Mouse (Mus musculus) neural tube, embryonic 15.5 days (tissue): Measurements from ENCODE around the gene Ung. TPM values are rescaled to one million over a fixed set of nuclear protein-coding genes. Genes with fewer than 3 reads are reported as not detected.

ENCODE experiments used
- ATAC-seq: fragments of 200-750 bp; cut with Nextera tagmentation; 2 replicates; pipeline ENCODE4 v1.8.0; 2017; ENCODE audit warnings: mild to moderate bottlenecking, moderate TSS enrichment, moderate library complexity; ENCODE audit not compliant: low FRiP score
- H3K27ac ChIP-seq: fragments of 300-500 bp; sonication (generic); replicated peaks from 2 replicates; pipeline ENCODE4 v1.5.1; 2015; ENCODE audit warnings: mild to moderate bottlenecking, inconsistent platforms
- H3K27me3 ChIP-seq: fragments of 300-500 bp; sonication (generic); replicated peaks from 2 replicates; pipeline ENCODE4 v1.6.1; 2015; ENCODE audit warnings: inconsistent platforms
- H3K36me3 ChIP-seq: fragments of 300-500 bp; sonication (generic); 2 replicates; pipeline ENCODE4 v1.6.1; 2015; ENCODE audit warnings: inconsistent platforms
- H3K4me1 ChIP-seq: fragments of 300-500 bp; sonication (generic); 2 replicates; pipeline ENCODE4 v1.6.1; 2015; ENCODE audit warnings: inconsistent platforms
- H3K4me2 ChIP-seq: fragments of 300-500 bp; sonication (generic); 2 replicates; pipeline ENCODE4 v1.6.1; 2015; ENCODE audit warnings: inconsistent platforms, mild to moderate bottlenecking, moderate library complexity
- H3K4me3 ChIP-seq: fragments of 300-500 bp; sonication (generic); replicated peaks from 2 replicates; pipeline ENCODE4 v1.5.1; 2015; ENCODE audit warnings: mild to moderate bottlenecking, inconsistent platforms
- H3K9ac ChIP-seq: fragments of 300-500 bp; sonication (generic); replicated peaks from 2 replicates; pipeline ENCODE4 v1.6.1; 2015; ENCODE audit warnings: mild to moderate bottlenecking, inconsistent platforms
- H3K9me3 ChIP-seq: fragments of 300-500 bp; sonication (generic); replicated peaks from 2 replicates; pipeline ENCODE4 v1.6.1; 2016; ENCODE audit warnings: inconsistent platforms
- WGBS: fragments of 180-500 bp; shearing (Covaris S2); methylation state at CpG from one replicate; pipeline ENCODE4 v1.1.7; 2015; ENCODE audit warnings: mixed read lengths; 5-methylcytosine and 5-hydroxymethylcytosine counted together
- polyA plus RNA-seq: library from polyadenylated mRNA; unstranded; fragments of >200 nt; fragmentation: Nextera tagmentation; extraction: Ambion mirVana; gene quantifications from 2 replicates; pipeline ENCODE4 v1.2.1, GENCODE M21; 2015

Ung gene
- polyA plus RNA-seq = 9.2 and 20.7 TPM in 2 replicates

DNA sequence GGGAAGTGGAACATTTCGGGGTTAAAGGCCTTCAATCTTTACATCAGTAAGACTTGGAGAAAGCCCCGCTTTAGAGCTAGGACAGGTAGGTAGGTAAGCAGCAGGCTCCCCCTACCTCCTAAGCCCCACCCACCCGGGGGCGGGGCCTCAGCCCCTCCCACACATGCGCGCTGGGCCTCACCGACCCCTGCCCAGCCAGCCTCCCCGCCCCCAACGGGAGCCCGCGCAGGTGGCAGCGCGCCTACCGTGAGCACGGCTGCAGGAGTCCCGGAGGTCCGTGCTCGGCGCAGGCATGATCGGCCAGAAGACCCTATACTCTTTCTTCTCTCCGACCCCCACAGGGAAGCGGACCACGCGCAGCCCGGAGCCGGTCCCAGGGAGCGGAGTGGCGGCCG lies at the start of gene Ung:
Ung (plus strand) TSS at position 176 of the 395 bp plus-strand sequence.
- Histone ChIP-seq H3K4me2 (peak within 1 kb of the TSS; percentile 99), H3K9me3 (no peaks in the 10 kb centered on the region), H3K4me3 (peak within 1 kb of the TSS; percentile 96), H3K4me1 (peaks cover 29% of the 10 kb centered on the region), H3K27me3 (no peaks in the 10 kb centered on the region; the same call in 1 of the 2 replicates), H3K9ac (peak within 1 kb of the TSS; percentile 58), H3K27ac (peak within 1 kb of the TSS; percentile 65), H3K36me3 (0 out of 2 replicates have a peak, but pooled peaks cover 2% of the 10 kb centered on the region)
- WGBS = 1% methylated on average over 26 of the region's 29 CpGs
- ATAC-seq = peak; percentile 77

DNA sequence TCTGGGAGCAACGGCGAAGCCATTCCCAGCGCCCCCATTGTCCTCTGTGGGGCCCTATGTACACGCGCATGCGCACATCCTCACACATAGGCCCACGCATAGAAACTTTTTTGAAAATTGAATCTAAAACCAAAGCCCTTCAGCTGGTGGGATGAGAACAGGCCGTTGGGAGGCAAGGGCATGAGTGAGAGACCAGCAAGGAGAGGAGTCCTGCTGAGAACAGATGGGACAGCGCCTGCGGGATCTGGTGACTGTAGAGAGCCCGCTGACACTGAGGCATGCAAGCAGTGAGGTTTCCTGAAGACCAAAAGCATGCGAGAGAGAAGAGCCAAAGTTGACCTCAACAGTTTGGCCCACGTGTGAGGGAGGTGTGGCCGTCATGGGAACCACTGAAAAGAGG lies 44.7 kb upstream of the Ung start:
- no peaks in the 10 kb centered on the region for H3K9me3 ChIP-seq
- no peak overlapping the region for H3K4me2 ChIP-seq
- H3K36me3 ChIP-seq = no peaks in the 10 kb centered on the region
- ATAC-seq = no peak
- H3K4me1 ChIP-seq = peaks cover 16% of the 10 kb centered on the region
- no peak overlapping the region for H3K9ac ChIP-seq
- WGBS = 82% methylated on average over 14 of the region's 14 CpGs
- H3K27ac ChIP-seq = no peak overlapping the region
- no peak overlapping the region for H3K4me3 ChIP-seq
- no peaks in the 10 kb centered on the region for H3K27me3 ChIP-seq

DNA sequence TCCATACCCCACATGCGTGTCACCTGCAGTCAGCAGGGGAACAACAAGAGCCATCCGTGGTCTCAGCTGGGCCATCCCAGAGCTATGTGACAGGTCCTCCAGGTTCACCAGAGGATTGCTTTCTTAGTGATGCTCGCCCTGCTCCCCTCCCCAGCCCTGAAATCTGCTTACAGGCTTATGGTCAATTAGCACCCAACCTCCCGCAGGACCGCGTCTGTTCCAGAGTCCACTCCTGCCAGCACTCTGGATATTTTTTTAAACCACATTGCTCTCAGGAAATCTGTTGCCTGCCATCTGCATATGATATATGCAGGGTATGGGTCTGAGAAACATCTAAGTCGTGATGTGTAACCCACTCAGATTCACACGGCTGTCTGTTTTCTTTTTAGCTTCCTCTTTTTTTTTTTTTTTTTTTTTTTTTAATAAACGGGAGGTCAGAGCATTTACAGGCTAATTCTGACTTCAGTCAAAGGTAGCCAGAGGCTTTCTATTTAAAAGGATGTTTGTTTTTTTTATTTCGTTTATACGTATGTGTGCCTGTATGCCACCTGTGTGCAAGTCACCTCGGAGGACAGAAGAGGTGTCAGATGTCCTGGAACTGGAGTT lies 42.2 kb upstream of the Ung start:
- WGBS = 77% methylated on average over 12 of the region's 12 CpGs
- ATAC-seq = no peak
- H3K27ac ChIP-seq = no peak overlapping the region
- no peaks in the 10 kb centered on the region for H3K27me3 ChIP-seq
- no peak overlapping the region for H3K9ac ChIP-seq
- H3K4me3 ChIP-seq = no peak overlapping the region
- no peak overlapping the region for H3K4me2 ChIP-seq
- peaks cover 21% of the 10 kb centered on the region for H3K4me1 ChIP-seq
- H3K36me3 ChIP-seq = no peaks in the 10 kb centered on the region
- H3K9me3 ChIP-seq = no peaks in the 10 kb centered on the region

DNA sequence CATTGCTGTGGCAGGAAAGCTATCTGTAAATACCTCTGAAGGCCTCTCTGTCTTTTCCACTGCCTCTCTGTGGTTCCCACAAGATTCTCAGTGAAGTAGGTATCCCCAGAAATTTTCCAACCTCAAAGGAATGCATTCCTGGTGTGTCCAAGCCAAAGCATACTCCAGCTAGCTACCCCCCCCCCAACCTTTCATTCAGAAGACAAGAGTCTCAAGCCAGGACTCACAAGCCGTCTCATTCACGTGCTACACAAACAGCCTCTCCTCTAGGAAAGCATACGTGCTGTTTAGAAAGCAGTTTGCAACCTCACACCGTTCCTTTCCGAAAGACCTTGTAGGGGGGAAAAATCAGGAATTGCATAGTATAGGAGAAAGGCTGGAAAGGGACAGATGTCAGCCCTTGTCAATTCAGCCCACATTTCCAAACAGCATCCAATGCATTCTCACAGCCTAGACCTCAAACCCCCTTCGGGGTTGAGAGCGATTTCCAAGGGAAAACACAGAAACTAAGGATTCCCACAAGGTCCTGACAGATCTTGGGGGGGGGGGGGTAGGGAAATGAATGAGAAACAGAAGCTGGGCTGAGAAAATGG lies 39.7 kb upstream of the Ung start:
- peak; percentile 22; the same call in 1 of the 2 replicates for ATAC-seq
- 8% methylated on average over 7 of the region's 7 CpGs for WGBS
- H3K4me3 ChIP-seq = peak overlapping the region; percentile 72

DNA sequence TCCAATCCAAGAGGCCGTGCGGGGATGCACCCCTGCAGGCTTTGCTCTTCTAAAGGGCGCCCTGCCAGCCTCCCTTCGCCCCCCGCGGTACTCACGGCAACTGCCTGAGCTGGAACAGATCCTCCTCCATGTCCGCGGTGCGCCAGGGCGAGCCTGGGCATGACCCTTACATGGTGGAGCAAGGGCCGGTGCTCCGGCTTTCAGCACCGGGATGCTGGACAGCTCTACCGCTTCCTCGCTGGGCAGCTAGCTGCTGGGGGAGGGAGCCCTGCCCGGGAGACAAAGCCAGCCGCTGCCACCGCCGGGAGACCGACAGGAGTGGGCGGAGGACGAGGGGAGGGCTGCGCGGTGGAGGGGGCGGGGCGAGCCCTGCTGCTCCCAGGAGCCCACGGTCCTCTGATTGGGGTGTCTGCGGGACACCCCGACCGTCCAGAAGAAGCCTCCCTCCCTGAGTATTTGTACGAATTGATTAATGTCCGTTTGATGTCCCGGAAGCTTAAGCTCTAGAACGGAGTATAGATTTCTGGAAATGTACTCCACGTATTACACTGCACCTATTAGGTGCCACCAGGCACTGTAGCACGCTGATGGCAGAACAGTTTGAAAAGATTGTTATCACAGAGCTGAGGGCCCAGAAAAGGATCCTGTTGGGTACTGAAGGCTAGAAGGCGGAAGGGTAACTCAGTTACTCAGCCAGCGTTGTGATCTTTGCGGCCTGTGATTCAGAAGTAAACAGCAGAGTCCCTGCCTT lies 39.0 kb upstream of the Ung start, which contains the start of gene Svop:
Svop (minus strand) TSS at position 514 of the 751 bp plus-strand sequence.
- 2% methylated on average over 39 of the region's 40 CpGs for WGBS
- peak within 1 kb of the TSS; percentile 61 for H3K4me2 ChIP-seq
- peak within 1 kb of the TSS; percentile 93 for H3K27ac ChIP-seq
- H3K9me3 ChIP-seq = no peaks in the 10 kb centered on the region
- H3K4me1 ChIP-seq = peaks cover 21% of the 10 kb centered on the region
- no peaks in the 10 kb centered on the region; the same call in none of the 2 replicates for H3K27me3 ChIP-seq
- H3K9ac ChIP-seq = peak within 1 kb of the TSS; percentile 83
- peak within 1 kb of the TSS; percentile 72 for H3K4me3 ChIP-seq
- ATAC-seq = peak; percentile 86
- H3K36me3 ChIP-seq = no peaks in the 10 kb centered on the region

More for the DNA sequence above, 39.7 kb upstream of the Ung start:
- H3K27me3 ChIP-seq = no peaks in the 10 kb centered on the region; the same call in none of the 2 replicates
- H3K9ac ChIP-seq = peak overlapping the region; percentile 83
- H3K9me3 ChIP-seq = no peaks in the 10 kb centered on the region
- peak overlapping the region; percentile 93 for H3K27ac ChIP-seq
- H3K36me3 ChIP-seq = no peaks in the 10 kb centered on the region
- peaks cover 21% of the 10 kb centered on the region for H3K4me1 ChIP-seq
- peak overlapping the region; percentile 61 for H3K4me2 ChIP-seq

DNA sequence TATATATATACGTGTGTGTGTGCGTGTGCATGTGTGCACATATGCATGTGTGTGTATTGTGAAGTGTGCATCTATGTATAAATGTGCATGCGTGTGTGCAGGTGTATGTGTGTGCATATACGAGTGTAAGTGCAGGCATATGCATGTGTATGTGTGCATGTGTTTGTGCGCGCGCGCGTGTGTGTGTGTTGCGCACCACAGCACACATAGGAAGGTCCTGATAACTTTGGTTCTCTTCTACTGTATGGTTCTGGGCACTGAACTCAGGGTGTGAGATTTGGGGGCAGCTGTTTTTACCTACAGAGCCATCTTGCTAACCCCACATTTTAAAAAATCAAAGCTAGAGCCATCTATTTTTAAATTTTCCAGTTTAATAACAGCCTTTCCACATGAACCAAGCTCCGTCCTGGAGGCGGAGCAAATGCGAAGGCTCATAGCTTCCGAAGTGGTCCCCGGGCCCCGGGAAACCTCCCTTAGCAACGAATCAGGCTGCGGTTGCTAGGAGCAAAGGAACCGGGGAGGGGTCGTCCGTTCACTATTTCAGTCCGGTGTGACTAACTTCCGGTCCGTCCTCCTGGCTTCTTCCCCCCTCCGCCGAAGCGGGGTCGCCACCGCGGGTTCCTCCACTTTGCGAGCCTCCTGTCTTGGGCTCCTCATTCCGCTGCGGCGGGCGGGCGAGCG lies 30.3 kb upstream of the Ung start:
- ATAC-seq = peak; percentile 90

DNA sequence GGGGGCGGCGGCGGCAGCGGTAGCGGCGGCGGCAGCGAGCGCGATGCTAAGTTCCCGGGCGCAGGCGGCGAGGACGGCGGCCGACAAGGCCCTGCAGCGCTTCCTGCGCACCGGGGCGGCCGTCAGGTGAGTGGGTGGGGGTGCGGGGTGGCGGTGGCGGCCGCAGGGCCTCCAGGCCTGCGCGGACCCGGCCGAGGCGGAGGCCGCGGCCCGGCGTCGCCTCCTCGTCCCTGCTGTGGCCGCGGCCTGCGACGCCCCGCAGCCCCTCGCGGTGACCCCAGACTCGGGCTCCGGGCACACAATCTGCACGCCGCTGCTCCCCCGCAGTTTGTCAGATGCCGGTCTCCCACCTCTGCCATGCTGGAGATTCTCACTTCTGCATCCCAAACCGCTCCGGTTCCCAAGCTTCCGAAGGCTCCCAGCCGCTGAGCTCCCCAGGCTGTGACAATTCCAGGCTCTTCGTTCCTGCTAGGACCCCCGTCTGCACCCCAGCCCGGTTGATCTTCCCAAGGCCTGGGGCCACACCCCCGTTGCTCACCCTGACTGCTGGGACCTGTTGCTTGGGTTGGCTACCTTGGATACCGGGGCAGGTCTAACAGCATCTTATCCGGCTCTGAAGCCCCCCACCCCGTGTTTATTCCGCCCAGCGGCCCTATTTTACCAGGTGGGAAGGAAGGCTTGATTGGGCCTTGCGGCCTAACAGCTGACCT lies 29.6 kb upstream of the Ung start:
- ATAC-seq = peak; percentile 58
- peak overlapping the region; percentile 83 for H3K27ac ChIP-seq
- peaks cover 18% of the 10 kb centered on the region for H3K36me3 ChIP-seq
- peak overlapping the region; percentile 61 for H3K4me3 ChIP-seq
- H3K9me3 ChIP-seq = no peaks in the 10 kb centered on the region
- 3% methylated on average over 38 of the region's 64 CpGs for WGBS
- peak overlapping the region; percentile 97 for H3K4me2 ChIP-seq
- peaks cover 32% of the 10 kb centered on the region for H3K4me1 ChIP-seq
- H3K9ac ChIP-seq = peak overlapping the region; percentile 81
- H3K27me3 ChIP-seq = 0 out of 2 replicates have a peak, but pooled peaks cover 4% of the 10 kb centered on the region

More for the DNA sequence above, 30.3 kb upstream of the Ung start:
- peaks cover 4% of the 10 kb centered on the region; the same call in 1 of the 2 replicates for H3K27me3 ChIP-seq
- no peaks in the 10 kb centered on the region for H3K9me3 ChIP-seq
- peak overlapping the region; percentile 81 for H3K9ac ChIP-seq
- peaks cover 32% of the 10 kb centered on the region for H3K4me1 ChIP-seq
- H3K4me3 ChIP-seq = peak overlapping the region; percentile 61
- H3K4me2 ChIP-seq = peak overlapping the region; percentile 97
- peaks cover 11% of the 10 kb centered on the region for H3K36me3 ChIP-seq
- H3K27ac ChIP-seq = peak overlapping the region; percentile 83
- WGBS = 7% methylated on average over 37 of the region's 37 CpGs

DNA sequence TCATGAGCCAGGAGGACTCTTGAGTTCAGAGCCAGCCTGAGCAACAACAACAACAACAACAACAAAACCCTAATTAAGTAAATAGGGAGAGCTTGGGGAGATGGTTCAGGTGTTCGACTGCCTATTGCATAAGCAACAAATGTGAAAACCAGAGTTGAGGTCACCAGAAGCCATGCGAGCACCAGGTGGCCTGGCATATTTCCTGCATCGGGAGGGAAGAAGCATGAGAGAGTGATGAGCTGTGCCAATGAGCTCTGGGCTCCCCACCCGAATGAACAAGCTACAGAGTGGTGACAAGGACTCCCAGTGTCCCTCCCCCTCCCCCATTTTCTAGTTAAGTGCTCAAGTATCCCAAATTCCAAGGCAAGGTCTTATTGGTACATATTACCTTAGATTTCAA lies 28.3 kb upstream of the Ung start:
- H3K4me3 ChIP-seq = no peak overlapping the region
- peaks cover 31% of the 10 kb centered on the region for H3K36me3 ChIP-seq
- H3K4me1 ChIP-seq = peaks cover 32% of the 10 kb centered on the region
- ATAC-seq = no peak
- H3K9me3 ChIP-seq = no peaks in the 10 kb centered on the region
- no peak overlapping the region for H3K27ac ChIP-seq
- no peak overlapping the region for H3K4me2 ChIP-seq
- 0 out of 2 replicates have a peak, but pooled peaks cover 4% of the 10 kb centered on the region for H3K27me3 ChIP-seq
- H3K9ac ChIP-seq = no peak overlapping the region
- WGBS = 90% methylated on average over 4 of the region's 4 CpGs

DNA sequence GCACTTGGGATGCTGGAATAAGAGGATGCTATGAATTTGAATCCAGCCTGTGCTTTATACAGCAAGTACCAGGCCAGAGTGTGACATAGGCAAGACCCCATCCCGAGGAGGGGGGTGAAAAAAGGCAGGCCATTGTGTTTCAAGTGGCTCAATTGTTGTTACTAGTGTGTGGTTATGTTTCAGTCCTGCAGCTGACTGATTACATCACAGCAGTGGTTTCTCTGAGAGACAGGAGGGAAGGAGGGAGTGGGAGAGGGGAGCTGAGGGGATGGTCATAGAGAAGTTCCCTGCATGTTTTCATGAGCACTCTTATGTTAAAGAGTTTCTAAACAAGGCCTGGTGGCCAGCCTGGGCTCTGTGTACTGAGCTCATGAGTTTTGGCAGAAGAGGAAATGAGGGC lies 27.4 kb upstream of the Ung start:
- Histone ChIP-seq H3K36me3 (peaks cover 40% of the 10 kb centered on the region), H3K27me3 (0 out of 2 replicates have a peak, but pooled peaks cover 3% of the 10 kb centered on the region), H3K4me1 (peaks cover 32% of the 10 kb centered on the region), H3K9ac (no peak overlapping the region), H3K9me3 (no peaks in the 10 kb centered on the region), H3K4me2 (no peak overlapping the region), H3K4me3 (no peak overlapping the region), H3K27ac (no peak overlapping the region)
- no peak for ATAC-seq
- WGBS = 88% methylated on average over 1 of the region's 1 CpGs

DNA sequence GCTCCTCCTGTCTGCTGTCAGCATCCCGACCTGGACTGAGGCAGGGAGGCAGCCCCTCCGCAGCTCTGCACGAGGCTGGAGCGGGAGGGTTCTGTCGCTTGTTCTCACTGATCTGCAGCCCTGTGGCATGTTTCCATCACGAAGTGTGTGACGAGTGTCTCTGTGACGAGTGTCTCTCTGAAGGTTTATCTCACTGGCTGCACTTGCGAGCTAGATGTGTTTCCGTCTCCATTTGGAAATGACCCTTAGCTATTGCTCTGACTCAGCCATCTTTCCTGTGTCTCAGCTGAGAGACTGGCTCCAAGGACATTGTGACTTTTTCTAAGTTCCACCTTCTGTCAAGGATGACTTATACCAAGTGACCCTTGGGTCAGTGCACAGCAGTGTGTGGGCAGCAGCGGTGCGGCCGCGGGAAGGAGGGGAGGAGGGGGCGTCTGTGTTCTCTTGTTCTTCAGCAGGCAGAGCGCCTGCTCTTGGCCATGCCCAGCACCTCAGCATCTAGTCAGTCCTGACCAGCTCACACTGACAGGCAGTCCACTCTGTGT lies 23.7 kb upstream of the Ung start:
- Histone ChIP-seq H3K4me1 (peaks cover 19% of the 10 kb centered on the region), H3K36me3 (peaks cover 76% of the 10 kb centered on the region), H3K9ac (no peak overlapping the region), H3K4me3 (no peak overlapping the region), H3K27me3 (no peaks in the 10 kb centered on the region), H3K27ac (no peak overlapping the region), H3K9me3 (no peaks in the 10 kb centered on the region), H3K4me2 (no peak overlapping the region)
- no peak for ATAC-seq
- 77% methylated on average over 16 of the region's 16 CpGs for WGBS
